Mouse (Mus musculus): ENCODE data around the gene Ryr3. TPM values are rescaled to one million over a fixed set of nuclear protein-coding genes. Genes with fewer than 3 reads are reported as not detected.
A peak's percentile ranks its signal among the peaks of the same experiment; 100 is the strongest.

The Ryr3 gene
- total RNA-seq, 1 experiment from 2014 or later = not detected

DNA sequence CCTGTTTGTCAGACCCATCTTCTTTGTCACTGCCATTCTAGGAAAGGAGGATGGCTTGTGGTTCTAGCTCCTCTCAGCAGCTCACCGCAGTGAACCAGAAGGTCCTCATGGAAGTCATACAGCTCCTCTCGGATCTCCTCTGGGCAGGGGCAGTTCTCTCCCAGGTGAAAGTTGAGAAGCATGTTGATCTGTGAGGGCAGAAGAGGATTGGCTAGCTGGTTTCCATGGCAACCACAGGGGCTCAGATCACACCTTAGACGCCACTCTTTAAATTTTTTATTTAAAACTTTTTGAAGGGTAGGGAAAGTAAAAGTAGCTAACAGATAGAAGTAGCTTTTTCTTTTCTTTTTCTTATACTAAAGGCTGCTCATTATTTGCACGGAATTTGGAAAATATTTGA is 390.3 kb downstream of the Ryr3 start:
- ATAC-seq (replicated peaks; ENCODE audit: insufficient number of reproducible peaks, low FRiP score, low TSS enrichment, poor library complexity, severe bottlenecking) = no peak

DNA sequence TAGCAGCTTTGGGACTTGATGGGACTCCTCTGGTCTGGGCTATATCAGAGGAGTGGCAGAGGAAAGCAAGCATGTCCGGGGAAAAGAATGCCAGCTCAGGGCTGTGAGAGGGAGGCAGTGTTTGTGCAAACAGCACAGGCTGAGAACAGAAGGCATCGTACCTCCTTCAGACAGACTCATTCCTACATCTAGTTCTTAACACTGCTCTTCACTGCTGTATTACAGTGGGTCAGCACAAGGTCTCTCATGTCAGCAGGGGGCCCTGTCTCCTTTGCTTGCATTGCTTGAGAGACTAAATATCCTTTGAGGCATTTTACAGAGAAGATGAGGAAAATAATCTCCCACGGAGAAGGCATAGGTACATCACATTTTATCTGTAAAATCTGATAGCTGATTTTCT is 394.2 kb downstream of the Ryr3 start:
- no peak for ATAC-seq (replicated peaks; ENCODE audit: insufficient number of reproducible peaks, low FRiP score, low TSS enrichment, poor library complexity, severe bottlenecking)

DNA sequence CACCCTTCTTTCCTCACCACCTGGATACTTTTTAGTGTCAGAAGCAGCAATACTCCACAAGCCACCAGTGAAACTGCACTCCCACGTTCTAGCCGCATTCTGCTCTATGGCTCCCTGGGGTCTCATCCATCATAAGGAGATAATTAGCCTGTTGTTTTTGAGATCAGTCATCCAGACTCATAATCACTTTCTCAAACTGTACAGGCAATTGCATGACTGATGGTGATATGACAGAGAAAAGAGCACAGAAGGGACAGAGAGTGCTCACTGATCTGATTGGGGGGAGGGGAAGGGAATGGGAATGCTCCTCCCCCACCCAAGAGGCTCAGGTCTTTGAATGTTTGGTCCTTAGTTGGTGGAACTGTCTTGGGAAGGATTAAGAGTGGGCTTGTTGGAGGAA is 397.8 kb downstream of the Ryr3 start:
- no peak for ATAC-seq (replicated peaks; ENCODE audit: insufficient number of reproducible peaks, low FRiP score, low TSS enrichment, poor library complexity, severe bottlenecking)

DNA sequence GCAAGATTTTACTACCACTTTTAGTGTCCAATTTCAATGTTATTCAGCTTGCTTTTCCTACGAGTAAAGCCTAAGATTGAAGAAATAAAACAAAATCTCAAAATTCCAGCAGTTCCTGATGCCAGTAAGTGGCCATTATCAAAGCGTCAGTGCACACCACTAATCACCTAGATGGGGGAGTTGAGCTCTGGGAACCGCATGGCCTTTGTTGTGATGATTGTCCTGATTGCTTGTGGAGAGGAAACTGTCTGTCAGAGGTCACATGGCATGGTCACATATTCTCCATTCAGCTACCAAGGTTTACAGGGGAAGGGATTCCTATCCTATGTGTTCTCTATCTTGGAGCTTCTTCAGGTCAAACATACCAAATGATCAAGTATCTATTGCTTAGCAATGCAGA is 399.9 kb downstream of the Ryr3 start:
- ATAC-seq (replicated peaks; ENCODE audit: insufficient number of reproducible peaks, low FRiP score, low TSS enrichment, poor library complexity, severe bottlenecking) = no peak

DNA sequence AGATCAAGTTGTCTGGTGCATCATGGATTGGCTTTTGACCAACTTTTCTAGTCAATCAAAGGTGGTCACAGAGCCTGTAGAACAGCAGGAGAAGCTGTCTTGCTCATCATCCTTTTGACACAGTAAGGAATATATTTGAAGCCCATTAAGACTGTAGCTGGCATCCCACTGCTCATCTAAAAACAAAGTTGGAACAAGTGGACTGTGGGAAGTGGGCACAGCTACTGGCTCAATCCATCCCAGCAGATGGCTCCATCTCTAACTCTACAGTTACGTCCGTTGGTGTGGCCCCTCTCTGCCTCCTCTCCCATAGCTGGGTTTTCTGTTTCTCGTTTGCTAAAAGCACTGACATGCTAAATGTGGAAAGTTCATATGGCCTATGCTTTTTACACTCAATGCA is 400.9 kb downstream of the Ryr3 start:
- ATAC-seq (replicated peaks; ENCODE audit: insufficient number of reproducible peaks, low FRiP score, low TSS enrichment, poor library complexity, severe bottlenecking) = no peak

DNA sequence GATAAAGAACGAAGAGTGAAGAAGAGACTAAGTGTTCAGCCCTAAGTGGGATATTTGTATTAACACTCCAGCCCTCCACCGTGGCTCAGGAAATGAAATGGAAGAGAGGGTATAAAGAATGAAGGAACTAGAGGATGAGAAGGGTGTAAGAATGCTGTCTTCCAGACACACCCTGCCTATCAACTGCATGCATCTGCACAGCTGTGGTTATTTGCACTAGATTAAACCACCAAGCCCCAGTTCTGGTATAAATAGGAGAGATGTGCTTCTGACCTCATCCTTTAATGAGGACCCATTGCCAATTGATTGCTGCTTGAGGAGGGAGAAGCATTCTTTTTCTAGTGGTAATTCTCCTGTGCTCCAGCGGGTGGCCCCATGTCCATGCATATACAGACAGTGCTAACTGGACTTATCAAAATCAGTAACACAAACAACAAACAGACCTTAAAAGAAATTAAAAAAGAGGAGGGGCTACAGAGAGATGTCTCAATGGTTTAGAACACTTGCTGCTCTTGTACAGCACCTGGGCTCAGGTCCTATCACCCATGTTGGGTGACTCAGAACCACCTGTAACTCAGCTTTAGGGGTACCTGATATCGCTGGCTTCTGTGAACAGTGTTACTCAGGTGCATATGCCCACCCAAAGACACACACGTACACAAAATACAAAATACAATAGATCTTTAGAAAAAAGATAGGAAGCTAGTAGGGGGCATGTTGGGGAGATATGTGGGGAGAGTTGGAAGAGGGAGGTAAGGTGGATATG is 404.1 kb downstream of the Ryr3 start:
- no peak for ATAC-seq (replicated peaks; ENCODE audit: insufficient number of reproducible peaks, low FRiP score, low TSS enrichment, poor library complexity, severe bottlenecking)

DNA sequence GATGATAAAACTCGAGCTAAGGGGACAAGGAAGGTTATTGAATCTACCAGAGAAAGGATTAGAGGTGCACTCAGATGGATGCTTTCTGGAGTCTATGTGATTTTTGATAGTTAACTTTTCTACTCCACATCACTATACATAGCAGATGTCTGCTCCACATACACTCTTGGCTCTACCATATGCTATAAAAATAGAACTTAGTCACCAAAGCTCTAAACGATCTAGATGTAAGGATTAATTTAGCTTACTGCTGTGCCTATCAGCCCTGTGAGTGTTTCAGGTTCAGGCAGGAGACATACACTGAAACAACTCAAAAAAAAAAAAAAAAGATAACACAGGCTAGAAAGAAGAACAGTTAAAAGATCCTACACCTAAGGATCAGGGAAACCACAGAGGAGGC is 410.9 kb downstream of the Ryr3 start:
- no peak for ATAC-seq (replicated peaks; ENCODE audit: insufficient number of reproducible peaks, low FRiP score, low TSS enrichment, poor library complexity, severe bottlenecking)

DNA sequence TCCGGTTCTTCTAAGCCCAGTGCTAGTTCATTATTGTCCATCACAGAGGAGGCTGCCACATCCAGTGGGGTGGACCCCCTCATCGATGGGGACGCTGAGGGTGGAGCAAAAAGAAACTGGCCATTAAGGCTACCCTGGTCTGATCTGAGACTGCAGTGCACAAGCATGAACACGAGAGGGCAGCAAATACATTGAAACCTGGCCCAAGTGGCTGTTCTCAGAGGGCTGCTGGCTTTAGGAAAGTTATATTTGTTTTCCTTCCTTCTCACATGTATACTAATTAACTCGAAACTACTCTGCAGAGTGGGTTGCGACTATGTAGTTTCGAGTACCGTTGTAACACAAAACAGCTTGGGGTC is 416.9 kb downstream of the Ryr3 start:
- ATAC-seq (replicated peaks; ENCODE audit: insufficient number of reproducible peaks, low FRiP score, low TSS enrichment, poor library complexity, severe bottlenecking) = no peak

GRCm38 (mm10) chr2:112799351-112799994 is 417.4 kb downstream of the Ryr3 start:
- no peak for ATAC-seq (replicated peaks; ENCODE audit: insufficient number of reproducible peaks, low FRiP score, low TSS enrichment, poor library complexity, severe bottlenecking)

- ATAC-seq (replicated peaks; ENCODE audit: insufficient number of reproducible peaks, low FRiP score, low TSS enrichment, poor library complexity, severe bottlenecking) = no peak
These were observed 435.3 kb downstream of the Ryr3 start for GRCm38 (mm10) chr2:112781631-112782030.

- ATAC-seq (replicated peaks; ENCODE audit: insufficient number of reproducible peaks, low FRiP score, low TSS enrichment, poor library complexity, severe bottlenecking) = peak; percentile 61
These were observed 442.1 kb downstream of the Ryr3 start for GRCm38 (mm10) chr2:112774762-112775161.

GRCm38 (mm10) chr2:112767665-112768064 is 449.2 kb downstream of the Ryr3 start:
- ATAC-seq (replicated peaks; ENCODE audit: insufficient number of reproducible peaks, low FRiP score, low TSS enrichment, poor library complexity, severe bottlenecking) = no peak

DNA sequence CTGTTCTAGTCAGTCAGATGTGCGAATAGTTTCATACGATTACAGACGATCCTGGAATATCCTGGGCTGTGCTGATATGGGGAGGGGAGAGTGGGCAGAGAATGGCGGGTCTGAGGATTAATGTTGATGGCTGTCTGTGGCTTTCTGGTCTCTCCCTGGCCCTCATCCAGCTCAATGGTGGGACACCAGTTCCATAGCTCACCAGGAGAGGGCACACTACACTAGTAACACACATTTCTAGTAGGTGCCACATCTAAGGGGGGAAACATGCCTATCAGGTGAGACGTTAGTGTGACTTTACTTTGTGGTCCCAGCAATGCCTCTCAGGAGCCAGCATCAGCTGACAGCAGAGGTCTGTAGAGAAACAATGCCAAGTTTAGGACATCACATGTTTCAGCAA is 451.9 kb downstream of the Ryr3 start:
- no peak for ATAC-seq (replicated peaks; ENCODE audit: insufficient number of reproducible peaks, low FRiP score, low TSS enrichment, poor library complexity, severe bottlenecking)

DNA sequence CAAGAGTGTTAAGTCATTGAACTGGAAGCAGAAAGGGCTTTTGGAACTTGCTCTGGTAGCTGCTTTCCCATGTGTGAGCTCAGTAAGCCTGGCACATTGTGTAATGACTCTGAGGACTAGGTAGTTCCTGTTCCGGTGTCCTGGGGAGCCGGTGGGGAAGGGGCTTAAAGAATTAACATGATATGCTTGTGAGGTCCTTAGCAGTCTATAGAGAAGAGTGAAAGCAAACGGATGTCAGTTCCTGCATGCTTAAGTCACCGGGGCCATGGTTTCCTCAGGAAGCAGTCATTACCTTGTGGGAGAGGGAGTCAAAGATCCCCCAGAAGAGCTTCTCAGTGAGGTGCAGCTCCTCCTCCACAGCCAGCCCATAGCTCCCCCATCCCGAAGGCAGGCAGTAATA is 452.6 kb downstream of the Ryr3 start:
- no peak for ATAC-seq (replicated peaks; ENCODE audit: insufficient number of reproducible peaks, low FRiP score, low TSS enrichment, poor library complexity, severe bottlenecking)

DNA sequence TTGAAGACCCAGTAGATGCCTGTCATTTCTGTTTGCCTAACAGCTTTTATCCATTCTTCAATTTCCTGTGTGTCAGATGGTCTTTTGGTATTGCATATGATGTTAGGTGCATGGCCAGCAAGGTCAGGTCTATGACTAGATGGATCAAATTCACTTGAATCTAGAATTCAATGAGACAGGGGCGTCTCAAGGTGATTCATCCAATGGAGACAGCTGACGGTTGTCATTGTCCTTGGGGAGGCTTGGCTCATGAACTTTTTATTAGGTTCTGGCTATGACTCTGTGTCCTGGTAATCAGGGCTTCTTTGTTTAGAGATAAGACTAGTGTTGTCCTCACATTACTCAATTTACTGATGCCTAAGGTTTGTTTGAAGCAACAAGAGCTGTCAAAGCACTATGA is 454.9 kb downstream of the Ryr3 start:
- ATAC-seq (replicated peaks; ENCODE audit: insufficient number of reproducible peaks, low FRiP score, low TSS enrichment, poor library complexity, severe bottlenecking) = no peak

- ATAC-seq (replicated peaks; ENCODE audit: insufficient number of reproducible peaks, low FRiP score, low TSS enrichment, poor library complexity, severe bottlenecking) = no peak
These were observed 455.5 kb downstream of the Ryr3 start for GRCm38 (mm10) chr2:112761196-112761913.

DNA sequence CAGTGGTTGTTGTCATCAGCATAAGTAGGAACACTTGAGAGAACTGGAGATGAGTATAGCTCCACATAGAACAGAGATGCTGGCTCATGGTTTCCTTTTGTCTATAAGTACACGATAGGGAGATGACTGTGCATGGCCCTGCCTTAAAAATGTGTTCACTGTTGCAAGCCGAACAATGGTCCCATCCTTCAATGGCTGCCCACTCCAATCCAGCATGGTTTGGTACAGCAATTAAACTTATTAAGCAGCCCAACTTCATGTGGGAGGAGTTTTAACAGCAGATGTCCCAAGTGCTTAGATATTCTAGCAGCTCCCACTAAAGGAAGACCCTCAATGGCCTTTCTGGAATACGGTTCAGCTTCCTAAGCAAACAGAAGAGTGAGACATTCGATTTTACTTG is 456.2 kb downstream of the Ryr3 start:
- ATAC-seq (replicated peaks; ENCODE audit: insufficient number of reproducible peaks, low FRiP score, low TSS enrichment, poor library complexity, severe bottlenecking) = no peak

DNA sequence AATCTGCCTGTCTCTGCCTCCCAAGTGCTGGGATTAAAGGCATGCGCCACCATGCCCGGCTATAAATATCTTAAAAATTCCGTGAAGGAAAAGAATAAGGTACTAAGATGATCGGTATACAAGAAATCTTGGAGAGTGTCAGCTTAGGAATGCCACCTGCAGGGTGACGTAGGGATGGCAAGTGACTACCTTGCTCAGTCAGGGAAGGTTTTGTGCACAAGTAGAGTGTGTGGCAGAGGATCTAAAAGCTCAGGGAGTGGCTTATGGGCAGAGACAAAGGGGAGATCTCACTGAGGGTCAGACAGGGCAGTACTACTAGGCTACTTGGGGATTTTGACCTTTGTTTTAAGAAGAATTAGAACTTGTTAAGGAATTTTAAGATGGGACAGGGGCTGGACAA is 457.2 kb downstream of the Ryr3 start:
- ATAC-seq (replicated peaks; ENCODE audit: insufficient number of reproducible peaks, low FRiP score, low TSS enrichment, poor library complexity, severe bottlenecking) = no peak

GRCm38 (mm10) chr2:112758732-112759131 is 458.2 kb downstream of the Ryr3 start:
- ATAC-seq (replicated peaks; ENCODE audit: insufficient number of reproducible peaks, low FRiP score, low TSS enrichment, poor library complexity, severe bottlenecking) = no peak

GRCm38 (mm10) chr2:112753316-112753715 is 463.6 kb downstream of the Ryr3 start:
- no peak for ATAC-seq (replicated peaks; ENCODE audit: insufficient number of reproducible peaks, low FRiP score, low TSS enrichment, poor library complexity, severe bottlenecking)
